Mouse (Mus musculus) heart, postnatal 0 days (tissue): ENCODE measurements at regions not wholly inside any gene's neighbourhood (a gene's known extent, or its start where the extent isn't known, plus 50 kb on each side); places are given as distances from the start of the nearest gene placed in this dataset.
"Not testable (repeated sequence)": the region's sequence is repeated elsewhere in the genome, so short reads cannot be mapped to it uniquely, and the experiment has no call there.

Source experiments
- ATAC-seq: fragments of 200-750 bp; cut with Nextera tagmentation; 2 replicates; pipeline ENCODE4 v1.8.0; 2017; ENCODE audit warnings: low read depth, moderate number of reproducible peaks, moderate library complexity; ENCODE audit not compliant: insufficient read depth
- DNase-seq: peaks from one replicate; pipeline ENCODE4 v3.0.0-alpha.2; 2016; ENCODE audit warnings: low spot score
- H3K27ac ChIP-seq: fragments of 300-500 bp; sonication (generic); 2 replicates; pipeline ENCODE4 v1.5.1; 2014; ENCODE audit warnings: low read depth, mild to moderate bottlenecking
- H3K27me3 ChIP-seq: fragments of 300-500 bp; sonication (generic); 2 replicates; pipeline ENCODE4 v1.6.1; 2014; ENCODE audit warnings: low read length, mixed read lengths; ENCODE audit not compliant: control insufficient read depth, insufficient read depth
- H3K36me3 ChIP-seq: fragments of 300-500 bp; sonication (generic); replicated peaks from 2 replicates; pipeline ENCODE4 v1.6.1; 2014; ENCODE audit warnings: low read length, mixed read lengths; ENCODE audit not compliant: control insufficient read depth, insufficient read depth
- H3K4me1 ChIP-seq: fragments of 300-500 bp; sonication (generic); 2 replicates; pipeline ENCODE4 v1.6.1; 2014; ENCODE audit warnings: antibody characterized with exemption; ENCODE audit not compliant: control insufficient read depth, insufficient read depth
- H3K4me2 ChIP-seq: fragments of 300-500 bp; sonication (generic); 2 replicates; pipeline ENCODE4 v1.6.1; 2014; ENCODE audit warnings: low read depth, mild to moderate bottlenecking, low read length, moderate library complexity
- H3K4me3 ChIP-seq: fragments of 300-500 bp; sonication (generic); 2 replicates; pipeline ENCODE4 v1.5.1; 2014; ENCODE audit warnings: low read depth, low read length
- H3K9ac ChIP-seq: fragments of 300-500 bp; sonication (generic); replicated peaks from 2 replicates; pipeline ENCODE4 v1.6.1; 2014; ENCODE audit warnings: low read depth, low read length, mixed read lengths
- H3K9me3 ChIP-seq: fragments of 300-500 bp; sonication (generic); replicated peaks from 2 replicates; pipeline ENCODE4 v1.6.1; 2016; ENCODE audit warnings: low read length; ENCODE audit not compliant: control insufficient read depth
- CTCF ChIP-seq: IDR thresholded peaks from 2 replicates; pipeline ENCODE4 v1.5.1; 2016; ENCODE audit warnings: antibody characterized with exemption, control low read depth, low read depth
- EP300 ChIP-seq: IDR thresholded peaks from 2 replicates; pipeline ENCODE4 v1.6.1; 2016; ENCODE audit warnings: antibody characterized with exemption, low read depth
- WGBS: fragments of 180-500 bp; shearing (Covaris S2); extraction: QIAGEN DNeasy Blood & Tissue Kit; methylation state at CpG from one replicate; pipeline ENCODE4 v1.1.7; 2014; 5-methylcytosine and 5-hydroxymethylcytosine counted together

DNA sequence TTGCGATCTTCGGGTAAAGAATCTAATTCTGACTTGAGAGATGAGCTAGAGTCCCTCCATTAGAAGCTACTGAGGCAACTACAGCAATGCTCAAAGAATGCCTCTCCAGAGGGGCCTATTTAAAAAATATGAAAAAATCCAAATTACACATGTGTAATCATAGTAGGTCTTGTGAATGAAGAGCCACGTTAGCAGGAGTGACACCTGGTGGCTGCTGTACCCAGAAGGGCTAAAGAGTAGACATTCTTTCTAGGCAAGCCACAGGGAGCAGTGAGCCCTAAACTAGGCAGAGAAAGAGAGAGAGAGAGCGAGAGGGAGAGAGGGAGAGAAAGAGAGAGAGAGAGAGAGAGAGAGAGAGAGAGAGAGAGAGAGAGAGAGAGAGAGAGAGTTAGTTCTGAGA, 100.9 kb upstream of the Bet1 start:
- DNase-seq (no peak), ATAC-seq (no peak)
- no peak overlapping the region for H3K9ac ChIP-seq
- no peaks in the 10 kb centered on the region for H3K27me3 ChIP-seq
- WGBS, result 71% methylated on average over 4 of the region's 4 CpGs
- TF ChIP-seq CTCF (peak; percentile 32; the same call in 1 of the 2 replicates), EP300 (no peak)
- no peaks in the 10 kb centered on the region for H3K4me1 ChIP-seq
- no peak overlapping the region for H3K27ac ChIP-seq
- no peaks in the 10 kb centered on the region for H3K9me3 ChIP-seq
- no peak overlapping the region for H3K4me3 ChIP-seq
- H3K4me2 ChIP-seq, result no peak overlapping the region
- H3K36me3 ChIP-seq, result no peaks in the 10 kb centered on the region

DNA sequence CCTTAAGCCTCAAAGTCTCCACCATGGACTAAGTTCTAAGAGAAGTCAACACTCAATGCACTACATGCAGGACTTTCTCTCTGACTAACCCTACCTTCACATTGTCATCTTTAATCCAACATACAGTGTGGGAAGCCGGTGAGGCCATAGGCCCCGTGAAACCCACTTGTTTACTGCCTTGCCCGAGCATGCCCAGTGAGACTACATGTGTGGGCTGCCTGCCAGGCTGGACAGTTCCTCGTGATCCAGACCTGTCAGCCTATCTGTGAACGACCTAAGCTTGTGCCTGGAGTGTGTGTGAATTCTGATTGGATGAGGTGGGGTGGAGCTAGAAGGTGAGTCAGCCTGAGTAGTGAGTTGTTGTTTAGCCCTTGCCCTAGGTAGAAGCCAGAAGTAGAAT, 104.2 kb upstream of the Bet1 start:
- H3K27ac ChIP-seq, H3K9me3 ChIP-seq, H3K4me3 ChIP-seq, H3K27me3 ChIP-seq, H3K4me2 ChIP-seq, DNase-seq, H3K36me3 ChIP-seq, ATAC-seq, H3K4me1 ChIP-seq, H3K9ac ChIP-seq: not testable (repeated sequence)
- 41% methylated on average over 5 of the region's 5 CpGs for WGBS

DNA sequence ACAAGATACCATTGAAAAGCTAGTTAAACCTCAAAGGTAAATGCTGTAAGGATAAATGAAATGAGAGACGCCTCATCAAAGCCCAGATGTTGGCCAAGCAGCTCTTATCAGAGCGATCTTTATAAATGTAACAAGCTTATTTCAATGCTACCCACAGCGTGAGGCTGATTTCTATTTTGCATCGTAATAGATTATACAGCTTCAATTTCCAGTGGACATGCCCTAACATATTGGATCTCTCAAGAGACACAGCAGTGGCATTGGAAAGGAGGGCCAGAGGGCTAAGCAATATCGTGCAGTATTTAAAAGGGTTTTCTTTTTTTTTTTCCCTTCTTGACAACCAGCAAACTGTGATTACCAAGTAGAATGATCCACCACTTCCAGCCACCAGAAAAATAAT, 106.5 kb upstream of the Bet1 start:
- DNase-seq (no peak), ATAC-seq (no peak)
- H3K4me3 ChIP-seq, result no peak overlapping the region
- no peak overlapping the region for H3K4me2 ChIP-seq
- H3K4me1 ChIP-seq, result no peaks in the 10 kb centered on the region
- no peaks in the 10 kb centered on the region for H3K27me3 ChIP-seq
- 79% methylated on average over 5 of the region's 5 CpGs for WGBS
- H3K36me3 ChIP-seq, result no peaks in the 10 kb centered on the region
- no peak overlapping the region for H3K9ac ChIP-seq
- H3K9me3 ChIP-seq, result no peaks in the 10 kb centered on the region
- H3K27ac ChIP-seq, result no peak overlapping the region
- TF ChIP-seq EP300, result no peak

DNA sequence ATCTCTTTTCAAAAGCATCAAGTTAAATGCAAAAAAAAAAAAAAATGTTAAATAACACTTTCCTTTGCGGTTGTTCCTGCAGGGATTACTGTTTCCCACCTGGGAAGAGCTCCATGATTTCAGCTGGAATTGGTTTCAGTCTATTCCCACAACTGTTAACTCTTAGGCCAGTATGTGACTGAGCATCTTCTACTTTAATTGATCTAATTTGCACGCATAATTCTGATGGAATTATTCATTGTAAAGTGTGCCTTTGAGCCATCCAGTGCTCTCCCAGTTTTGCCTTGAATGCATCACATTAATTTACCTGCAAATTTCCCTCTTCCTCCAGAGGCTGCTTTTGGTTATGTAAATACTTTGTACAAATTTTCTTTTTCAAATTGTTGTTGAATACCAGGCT, 114.4 kb upstream of the Bet1 start:
- H3K27ac ChIP-seq, result no peak overlapping the region
- H3K4me3 ChIP-seq, result no peak overlapping the region
- no peak for TF ChIP-seq CTCF
- no peak for TF ChIP-seq EP300
- H3K27me3 ChIP-seq, result no peaks in the 10 kb centered on the region
- 63% methylated on average over 2 of the region's 2 CpGs for WGBS
- H3K36me3 ChIP-seq, result no peaks in the 10 kb centered on the region
- H3K9ac ChIP-seq, result no peak overlapping the region
- DNase-seq (no peak), ATAC-seq (no peak)
- H3K4me2 ChIP-seq, result no peak overlapping the region
- H3K4me1 ChIP-seq, result no peaks in the 10 kb centered on the region
- no peaks in the 10 kb centered on the region for H3K9me3 ChIP-seq

DNA sequence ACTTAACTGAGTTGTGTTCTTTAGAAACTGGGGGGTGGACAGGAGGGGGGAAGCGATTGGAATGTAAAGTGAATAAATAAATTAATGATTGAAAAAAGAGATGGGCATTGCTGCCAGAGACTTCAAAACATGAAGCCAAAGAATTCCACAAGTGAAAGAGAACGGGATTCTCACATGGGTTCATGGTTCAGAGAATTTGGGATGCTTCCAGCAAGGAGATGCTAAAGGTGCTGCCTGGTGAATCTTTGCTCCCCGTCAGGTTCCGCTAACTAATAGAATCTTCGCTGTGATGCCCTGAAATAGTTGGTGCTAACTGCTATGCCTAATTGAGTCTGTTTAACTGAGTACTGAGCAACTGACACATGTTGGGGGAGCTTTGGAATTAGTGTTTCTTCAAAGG, 118.9 kb upstream of the Bet1 start:
- 75% methylated on average over 5 of the region's 5 CpGs for WGBS
- no peaks in the 10 kb centered on the region for H3K36me3 ChIP-seq
- DNase-seq (no peak), ATAC-seq (no peak)
- no peak overlapping the region for H3K4me3 ChIP-seq
- no peak for TF ChIP-seq CTCF
- TF ChIP-seq EP300, result no peak
- no peaks in the 10 kb centered on the region for H3K27me3 ChIP-seq
- no peak overlapping the region for H3K4me2 ChIP-seq
- no peaks in the 10 kb centered on the region for H3K9me3 ChIP-seq
- H3K27ac ChIP-seq, result no peak overlapping the region
- H3K4me1 ChIP-seq, result no peaks in the 10 kb centered on the region
- H3K9ac ChIP-seq, result no peak overlapping the region

DNA sequence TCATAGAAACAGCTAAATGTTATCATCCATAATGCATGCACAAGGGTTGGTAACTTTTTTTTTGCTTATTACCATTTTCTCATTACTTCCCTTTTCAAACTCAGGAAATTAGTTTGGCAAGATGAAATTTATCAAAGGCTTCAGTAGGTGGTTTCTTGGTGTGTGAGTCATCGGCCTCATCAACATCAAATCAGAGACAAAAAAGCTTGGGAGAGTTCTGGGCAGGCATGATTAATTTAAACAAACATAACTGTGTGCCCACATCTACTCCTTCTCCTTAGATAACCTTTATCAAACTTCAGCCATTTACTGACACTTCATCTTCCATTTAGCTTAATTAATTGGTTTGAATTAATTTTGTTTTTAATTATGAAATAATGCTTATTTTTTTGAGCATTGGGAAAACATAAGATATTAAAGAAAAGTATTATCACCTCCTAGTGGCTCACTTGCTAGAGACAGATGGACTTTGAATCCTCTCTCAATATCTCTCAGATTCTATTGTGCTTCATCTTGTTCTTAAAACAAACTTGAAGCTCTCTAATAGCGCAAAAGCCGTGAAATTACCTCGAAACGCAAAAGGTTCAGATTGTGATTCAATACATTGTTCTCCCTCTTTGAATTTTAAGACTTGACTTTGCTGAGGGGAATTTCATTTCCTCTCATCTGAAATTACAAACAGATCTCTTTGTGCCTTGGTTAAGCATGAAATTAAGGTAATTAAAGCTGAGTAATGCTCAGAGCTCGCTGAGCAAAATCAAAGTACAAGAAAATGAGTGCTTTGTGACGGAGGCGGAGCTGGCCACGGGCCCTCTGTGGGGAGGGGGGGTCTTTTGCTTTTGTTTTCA, 158.7 kb upstream of the Bet1 start:
- Histone ChIP-seq H3K4me2 (no peak overlapping the region), H3K9me3 (no peaks in the 10 kb centered on the region), H3K27me3 (no peaks in the 10 kb centered on the region), H3K4me1 (no peaks in the 10 kb centered on the region), H3K9ac (no peak overlapping the region), H3K27ac (no peak overlapping the region), H3K36me3 (no peaks in the 10 kb centered on the region), H3K4me3 (no peak overlapping the region)
- TF ChIP-seq EP300 (no peak), CTCF (no peak)
- DNase-seq (no peak), ATAC-seq (no peak)
- WGBS, result 75% methylated on average over 9 of the region's 9 CpGs
